Mouse (Mus musculus) left cerebral cortex, adult 2 months (tissue): ENCODE measurements around the gene Fam193b. TPM values are rescaled to one million over a fixed set of nuclear protein-coding genes. Genes with fewer than 3 reads are reported as not detected.

Experiments used
- DNase-seq, 2 experiments: peaks; one replicate each; pipeline ENCODE4 v3.0.0; 2021 to 2022; ENCODE audit warnings: low spot score in 2 of 2, mixed read lengths in 1 of 2; ENCODE audit errors: extremely low spot score in 1 of 2
- H3K27ac ChIP-seq: fragments of 200-600 bp; 2 replicates; pipeline ENCODE4 v1.8.1; 2022
- H3K4me3 ChIP-seq: fragments of 200-600 bp; 2 replicates; pipeline ENCODE4 v1.8.1; 2022
- CTCF ChIP-seq: fragments of 200-600 bp; IDR thresholded peaks from 2 replicates; pipeline ENCODE4 v1.8.1; 2022; ENCODE audit warnings: antibody characterized with exemption, mild to moderate bottlenecking, moderate library complexity
- intact Hi-C: fragments of 180-260 bp; cut with DNase I; formaldehyde crosslinking; loops from one replicate; pipeline ENCODE4 v1.15.1; 2025
- total RNA-seq, 2 experiments: library from RNA; stranded (reverse); gene quantifications; 2 replicates each; pipeline ENCODE4 v1.2.3; 2021

Fam193b gene
- total RNA-seq, 2 experiments from 2014 or later, result 90.5 to 98.1 TPM

DNA sequence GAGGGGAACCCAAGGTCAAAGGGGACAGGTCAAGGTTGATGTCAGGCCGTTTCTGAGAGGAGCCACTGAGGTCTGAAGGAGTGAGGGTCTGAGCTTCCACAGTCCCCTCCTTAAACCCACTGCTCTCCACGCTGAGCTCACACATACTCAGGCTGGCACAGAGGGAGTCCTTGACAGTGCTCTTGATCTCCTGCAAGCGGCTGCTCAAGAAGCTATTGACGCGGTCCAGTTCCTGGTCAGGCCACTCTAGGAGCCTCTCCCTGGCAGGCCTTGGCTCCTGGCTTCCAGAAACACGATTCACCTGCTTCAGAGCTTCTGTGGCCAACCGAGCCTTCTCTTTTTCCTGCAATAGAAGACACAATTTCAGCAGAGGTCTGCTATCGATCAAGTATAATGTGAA, 27.5 kb downstream of the Fam193b start:
- no peak for TF ChIP-seq CTCF
- Histone ChIP-seq H3K4me3 (no peak overlapping the region), H3K27ac (no peak overlapping the region)
- DNase-seq, result no peak
- intact Hi-C loops, result no loop called here

DNA sequence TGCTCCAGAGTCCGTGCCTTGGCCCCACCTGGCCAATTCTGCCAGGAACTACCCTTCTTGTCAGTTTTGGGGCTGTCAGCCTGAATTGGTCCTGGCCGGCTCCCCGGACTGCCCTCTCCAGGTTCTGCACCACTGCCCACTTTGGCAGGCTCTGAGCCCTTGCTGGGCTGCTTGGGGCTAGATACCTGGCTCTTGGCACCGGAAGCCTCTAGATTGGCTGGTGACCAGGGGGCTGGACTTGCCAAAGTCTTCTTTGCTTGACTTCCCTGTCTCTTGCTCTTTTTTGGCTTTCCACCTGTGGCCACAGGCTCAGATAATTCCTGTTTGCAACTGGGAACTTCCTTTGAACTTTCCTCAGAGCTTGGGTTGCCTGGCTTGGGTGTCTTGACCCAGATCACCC, 28.0 kb downstream of the Fam193b start:
- DNase-seq, result no peak
- intact Hi-C loops, result no loop called here
- no peak for TF ChIP-seq CTCF
- H3K27ac ChIP-seq, result no peak overlapping the region
- no peak overlapping the region for H3K4me3 ChIP-seq

DNA sequence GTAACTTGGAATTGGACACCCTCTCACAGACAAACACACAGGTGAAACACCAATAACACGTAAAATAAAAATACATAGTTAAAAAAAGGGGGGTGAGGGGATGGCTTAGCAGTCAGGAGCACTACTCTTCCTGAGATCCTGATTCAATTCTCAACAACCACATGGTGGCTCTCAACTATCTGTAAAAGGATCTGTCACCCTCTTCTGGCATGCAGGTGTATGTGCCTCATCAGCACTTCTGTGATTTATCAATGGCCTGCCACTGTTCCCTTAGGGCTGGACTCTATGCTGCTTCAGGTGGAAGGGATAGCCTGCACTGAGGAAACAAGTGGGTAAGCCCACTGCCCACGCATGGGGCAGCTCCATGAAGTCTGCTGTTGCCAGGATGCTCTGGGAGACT, 30.0 kb downstream of the Fam193b start:
- TF ChIP-seq CTCF, result peak; percentile 71
- intact Hi-C loops, result no loop called here
- H3K27ac ChIP-seq, result no peak overlapping the region
- H3K4me3 ChIP-seq, result no peak overlapping the region
- no peak for DNase-seq

DNA sequence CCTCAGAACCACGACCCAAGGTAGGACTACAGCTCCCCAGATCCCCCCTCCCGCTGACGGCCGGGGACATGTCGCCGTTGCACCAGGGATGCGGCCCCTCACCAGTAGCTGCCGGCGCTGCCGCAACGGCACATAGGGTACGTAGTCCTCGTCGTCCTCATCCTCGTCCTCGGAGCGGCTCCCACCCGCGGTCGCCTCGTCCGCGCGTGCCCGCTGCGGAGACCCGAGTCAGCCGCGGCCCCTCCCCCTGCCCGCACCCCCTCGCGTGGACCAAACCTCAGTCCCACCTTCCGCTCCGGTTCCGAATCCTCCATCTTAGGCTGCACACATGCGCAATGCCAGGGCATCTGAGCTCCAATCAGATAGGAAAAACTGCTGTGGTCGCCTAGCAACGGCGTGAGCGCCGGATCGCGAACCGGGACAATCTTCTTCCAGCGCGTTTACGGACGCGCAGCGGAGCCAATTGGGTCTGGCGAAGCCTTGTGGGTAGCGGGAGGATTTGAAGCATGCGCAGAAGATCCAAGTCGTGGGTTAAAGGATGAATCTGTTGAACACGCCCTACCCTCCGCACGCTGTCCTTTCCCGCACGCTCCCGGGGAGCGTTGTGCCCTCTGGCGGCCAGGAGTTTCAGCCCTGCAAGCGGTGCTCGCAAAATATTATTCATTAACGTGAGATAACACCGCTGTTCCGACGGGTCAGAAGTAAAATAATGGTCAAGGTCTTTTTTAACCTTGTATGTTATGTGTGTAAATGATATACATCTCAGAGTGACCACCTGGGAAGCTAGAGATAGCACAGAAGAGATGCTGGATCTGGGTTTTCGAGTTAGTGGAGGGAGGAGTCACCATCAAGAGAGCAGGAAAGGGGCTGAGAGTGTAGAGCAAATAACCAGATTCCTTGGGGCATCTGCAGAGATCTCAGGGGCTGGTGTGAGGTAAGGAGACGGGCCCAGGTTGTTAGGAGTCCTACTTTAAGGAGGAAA, 34.4 kb downstream of the Fam193b start, which contains the start of gene Ddx41:
Gene Ddx41 (minus strand): TSS at position 465 of the 982 bp plus-strand sequence.
- Histone ChIP-seq H3K27ac (peak within 1 kb of the TSS; percentile 88), H3K4me3 (peak within 1 kb of the TSS; percentile 76)
- TF ChIP-seq CTCF, result peak; percentile 92
- peak; percentile 100 for DNase-seq
- intact Hi-C loops, result no loop called here

DNA sequence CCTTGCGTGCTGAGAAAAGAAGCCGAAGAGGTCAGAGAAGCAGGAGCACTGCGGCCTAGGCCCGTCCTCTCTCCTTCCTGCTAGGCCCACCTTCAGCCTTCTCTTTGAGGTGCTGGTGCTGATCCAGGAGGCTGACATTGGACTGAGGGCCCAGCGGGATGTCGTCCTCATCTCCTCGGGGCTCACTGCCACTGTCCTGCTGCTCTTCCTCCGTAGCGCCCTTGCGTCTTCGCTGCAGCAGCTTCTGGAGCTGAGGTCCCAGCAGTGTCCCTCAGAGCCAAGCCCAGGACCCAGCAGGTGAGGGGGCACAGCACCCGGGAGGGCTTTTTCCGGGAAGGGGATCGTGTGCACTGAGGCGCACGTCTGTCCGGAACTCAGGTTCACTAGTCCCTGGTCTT, 35.1 kb downstream of the Fam193b start:
- TF ChIP-seq CTCF, result no peak
- Histone ChIP-seq H3K4me3 (peak overlapping the region; percentile 76), H3K27ac (peak overlapping the region; percentile 88)
- DNase-seq, result no peak
- intact Hi-C loops, result no loop called here

DNA sequence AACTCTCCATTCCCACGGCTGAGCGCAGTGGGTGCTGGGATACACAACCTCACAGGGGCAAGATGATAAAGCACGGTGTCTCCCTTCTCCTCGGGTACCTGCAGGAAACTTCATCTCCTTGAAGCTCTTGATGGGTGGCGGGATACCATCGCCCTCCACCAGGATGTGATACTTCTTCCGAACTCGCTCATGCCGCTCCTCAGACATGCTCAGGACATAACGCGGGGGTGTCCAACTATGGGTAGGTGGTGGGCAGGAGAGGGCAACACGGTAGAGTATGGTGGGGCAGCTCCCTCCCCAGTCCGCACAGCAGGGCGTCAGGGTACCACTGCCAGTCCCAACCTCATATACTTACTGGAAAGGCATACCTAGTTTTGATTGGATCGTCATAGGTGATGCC, 35.7 kb downstream of the Fam193b start:
- peak overlapping the region; percentile 76 for H3K4me3 ChIP-seq

DNA sequence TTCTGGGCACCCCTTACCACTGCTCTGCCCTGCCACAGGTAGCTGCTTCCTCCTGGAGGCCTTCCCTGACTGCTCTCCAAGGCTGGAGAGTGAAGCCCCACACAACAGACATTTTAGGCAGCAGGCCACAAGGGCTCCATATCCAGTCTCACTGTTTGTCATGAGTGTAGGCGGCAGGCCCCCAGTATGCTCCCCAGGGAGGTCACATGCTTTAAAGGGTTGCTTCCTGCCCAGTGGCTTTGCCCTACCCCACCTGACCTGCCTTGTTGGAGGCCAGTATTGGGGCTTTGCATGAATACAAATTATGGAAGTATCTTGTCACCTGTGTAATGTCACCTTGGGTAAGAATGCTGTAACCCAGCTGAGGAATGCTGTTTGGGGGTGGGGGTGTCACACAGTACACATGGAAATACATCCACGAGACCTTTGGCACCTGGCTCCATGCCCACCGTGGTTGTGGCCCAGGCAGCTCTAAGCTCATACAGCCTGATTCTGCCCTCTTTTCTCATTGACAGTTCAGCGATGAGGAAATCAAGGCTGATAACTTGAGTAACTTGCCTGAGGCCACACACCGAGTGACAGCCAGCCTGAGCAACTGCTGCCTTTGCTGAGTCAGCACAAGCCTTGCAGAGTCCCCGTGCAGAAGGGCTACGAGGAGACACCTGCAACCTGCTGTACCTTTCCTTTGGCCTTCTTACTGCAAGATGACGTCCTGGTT, 41.6 kb downstream of the Fam193b start, which contains the start of gene Dok3:
Gene Dok3 (minus strand): TSS at position 99 of the 718 bp plus-strand sequence.
- no peak for DNase-seq
- intact Hi-C loops, result no loop called here
- H3K4me3 ChIP-seq, result no peak within 1 kb of the TSS
- no peak for TF ChIP-seq CTCF
- H3K27ac ChIP-seq, result peak within 1 kb of the TSS; percentile 63

More for the DNA sequence above, 35.7 kb downstream of the Fam193b start:
- intact Hi-C loops, result no loop called here
- no peak for DNase-seq
- TF ChIP-seq CTCF, result no peak
- peak overlapping the region; percentile 88; the same call in 1 of the 2 replicates for H3K27ac ChIP-seq

DNA sequence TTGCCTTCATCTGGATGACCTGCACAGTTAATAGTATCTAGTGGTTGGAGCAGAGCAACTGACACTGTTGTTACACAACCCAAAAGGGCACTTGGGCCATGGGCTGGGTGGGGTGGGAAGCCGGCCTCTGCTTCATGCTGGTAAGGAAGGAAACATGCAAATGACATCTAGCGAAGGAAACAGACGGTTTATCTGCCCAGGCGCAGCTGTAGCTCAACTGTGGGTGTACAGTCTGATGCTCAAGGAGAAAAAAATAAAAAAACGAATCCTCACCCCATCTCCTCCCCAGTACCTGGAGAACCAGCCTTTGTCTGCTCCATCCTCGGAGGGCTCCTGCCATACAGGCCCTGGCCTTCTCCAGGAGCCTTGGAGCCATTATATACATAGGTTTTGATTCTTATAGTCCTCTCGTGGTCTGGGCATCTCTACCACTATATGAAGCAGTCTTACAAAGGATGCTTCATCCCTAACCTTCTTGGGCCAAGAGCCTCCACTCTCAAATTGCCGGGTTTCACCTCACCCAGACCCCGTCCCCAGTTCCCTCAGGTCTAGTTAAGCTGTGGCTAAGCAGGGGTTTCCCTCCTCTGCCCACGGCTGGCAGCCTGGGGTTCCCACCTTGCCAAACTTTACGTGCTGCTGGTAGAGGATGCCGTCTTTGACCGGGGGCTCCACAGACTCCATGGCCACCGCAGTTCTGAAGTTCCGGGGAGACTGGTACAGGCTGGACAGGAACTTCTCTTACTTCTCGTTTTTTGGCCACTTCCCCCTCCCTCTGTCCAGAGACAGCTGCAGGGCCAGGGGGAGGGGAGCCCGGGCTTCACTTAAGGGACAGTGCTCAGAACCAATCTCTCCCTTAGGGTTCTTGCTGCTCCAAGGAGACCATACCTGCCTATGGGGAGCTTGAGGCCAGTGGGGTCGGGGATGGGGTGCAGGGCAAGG, 42.8 kb downstream of the Fam193b start:
- H3K27ac ChIP-seq, result peak overlapping the region; percentile 63
- DNase-seq, result no peak
- intact Hi-C loops, result no loop called here
- no peak for TF ChIP-seq CTCF
- H3K4me3 ChIP-seq, result no peak overlapping the region

DNA sequence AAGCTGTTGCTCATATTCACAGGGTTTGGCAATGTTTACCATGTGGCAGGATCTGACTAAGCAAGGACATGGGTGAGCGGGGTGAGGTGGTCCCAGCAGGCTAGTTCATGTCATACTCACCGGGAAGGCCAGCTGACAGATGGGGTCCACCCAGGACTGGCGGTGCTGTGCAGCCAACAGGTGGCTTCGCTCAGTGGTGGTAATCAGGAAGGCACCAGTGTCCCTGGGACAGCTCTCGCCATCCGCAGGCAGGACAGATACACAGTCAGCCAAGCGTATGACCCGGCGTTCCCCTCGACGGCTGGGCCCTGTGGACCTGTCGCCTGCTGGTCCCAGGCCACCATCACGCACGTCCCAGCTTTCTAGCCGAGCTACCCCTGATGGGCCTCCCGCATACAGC, 43.7 kb downstream of the Fam193b start:
- no peak for DNase-seq
- H3K27ac ChIP-seq, result peak overlapping the region; percentile 63; the same call in 1 of the 2 replicates
- intact Hi-C loops, result no loop called here
- TF ChIP-seq CTCF, result no peak
- H3K4me3 ChIP-seq, result no peak overlapping the region

DNA sequence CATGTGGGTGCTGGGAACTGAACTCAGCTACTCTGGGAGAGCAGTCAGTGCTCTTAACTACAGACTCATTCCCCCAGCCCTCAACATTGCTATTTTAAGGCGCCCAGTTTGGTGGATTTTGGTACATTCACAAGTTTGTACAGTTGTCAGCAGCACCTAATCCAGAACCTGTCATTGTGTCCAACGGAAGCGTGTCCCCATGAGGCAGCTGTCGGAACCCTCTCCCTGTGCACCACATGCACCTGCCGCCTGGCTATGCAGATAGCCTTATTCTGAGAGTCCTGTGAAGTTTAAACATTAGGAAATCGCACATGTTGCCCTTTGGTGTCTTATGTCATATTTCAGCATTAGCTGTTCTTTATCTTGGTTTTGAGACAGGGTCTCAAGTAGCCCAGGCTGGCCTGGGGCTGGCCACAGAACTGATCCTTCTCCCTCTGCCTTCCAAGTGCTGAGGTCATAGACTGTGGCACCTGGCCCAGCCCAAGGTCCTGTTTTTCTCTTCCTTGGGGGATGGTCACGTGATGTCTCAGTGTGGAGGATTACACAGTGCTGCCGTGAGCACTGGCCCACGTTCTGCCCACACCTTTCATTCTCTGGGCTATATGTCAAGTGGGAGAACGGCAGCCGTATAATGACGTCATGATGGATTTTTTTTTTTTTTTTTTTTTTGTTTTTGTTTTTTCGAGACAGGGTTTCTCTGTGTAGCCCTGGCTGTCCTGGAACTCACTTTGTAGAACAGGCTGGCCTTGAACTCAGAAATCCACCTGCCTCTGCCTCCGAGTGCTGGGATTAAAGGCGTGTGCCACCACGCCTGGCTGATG, 45.0 kb downstream of the Fam193b start:
- Histone ChIP-seq H3K27ac (no peak overlapping the region), H3K4me3 (no peak overlapping the region)
- no peak for DNase-seq
- intact Hi-C loops, result no loop called here
- TF ChIP-seq CTCF, result no peak
